ENCODE assay signal across 16 mouse cellular contexts in genomic region chr1:39579139-39579538, GRCm38 (mm10). TPM values are rescaled to one million over a fixed set of nuclear protein-coding genes. Genes with fewer than 3 reads are reported as not detected.
A peak's percentile ranks its signal among the peaks of the same experiment; 100 is the strongest.
DNase-seq lines count a peak whose midpoint lies in the region; ATAC-seq and TF ChIP-seq lines count a peak whose summit lies in the region.
"Had no signal": no experiment of that assay in that cellular context is flagged by ENCODE, and none has a peak within 500 bp of the region (broad histone marks: within the 10 kb centered on the region; RNA-seq: fewer than 3 reads in every experiment).

No protein-coding gene starts in this region.

- no peak for TF ChIP-seq POLR2A in liver, adult 2 months (IDR thresholded peaks at IDR 0.05; ENCODE audit: extremely low read depth, insufficient read depth, low read length)
- no peak for TF ChIP-seq POLR2A in small intestine, adult 2 months (IDR thresholded peaks at IDR 0.05; ENCODE audit: low read depth, low read length)

- no peak overlapping the region for H3K9ac ChIP-seq in liver, adult 2 months (ENCODE audit: low read depth, low read length)
- H3K9ac ChIP-seq in liver, embryonic 12.5 days = no peak overlapping the region
- H3K9ac ChIP-seq: forebrain, postnatal 0 days; hindbrain, embryonic 15.5 days; neural tube, embryonic 12.5 days had no signal

- no peaks in the 10 kb centered on the region for H3K36me3 ChIP-seq in liver, adult 2 months (ENCODE audit: control insufficient read depth, insufficient read depth, low read length)
- no peaks in the 10 kb centered on the region for H3K36me3 ChIP-seq in liver, embryonic 12.5 days
- no peaks in the 10 kb centered on the region for H3K36me3 ChIP-seq in small intestine, adult 2 months (ENCODE audit: control insufficient read depth, insufficient read depth, low read length)
- H3K36me3 ChIP-seq: hindbrain, embryonic 15.5 days; neural tube, embryonic 12.5 days had no signal

- H3K79me2 ChIP-seq in liver, adult 2 months (ENCODE audit: control insufficient read depth, insufficient read depth, low read length) = peaks cover 13% of the 10 kb centered on the region; the same call in 1 of the 2 replicates

- peak overlapping the region; percentile 64; the same call in 1 of the 2 replicates for H3K27ac ChIP-seq in liver, adult 2 months (replicated peaks; ENCODE audit: insufficient read depth, low read depth, low read length)
- no peak overlapping the region for H3K27ac ChIP-seq in liver, embryonic 12.5 days
- H3K27ac ChIP-seq in brown adipose tissue, adult 24 weeks (replicated peaks; ENCODE audit: low read depth, low read length) = peak overlapping the region; percentile 66; the same call in 1 of the 2 replicates
- H3K27ac ChIP-seq in small intestine, adult 2 months (ENCODE audit: insufficient read depth, low read depth, low read length) = peak overlapping the region; percentile 37; the same call in 1 of the 2 replicates
- H3K27ac ChIP-seq: hindbrain, embryonic 15.5 days; left cerebral cortex, adult 2 months; neural tube, embryonic 12.5 days had no signal

- no peak for TF ChIP-seq CTCF in liver, adult 2 months (IDR thresholded peaks at IDR 0.05; ENCODE audit: low read depth, low read length)
- TF ChIP-seq CTCF in small intestine, adult 2 months (IDR thresholded peaks at IDR 0.05; ENCODE audit: extremely low read depth, insufficient read length, insufficient replicate concordance, low read depth, low read length) = no peak

- no peak overlapping the region for H3K4me2 ChIP-seq in liver, embryonic 12.5 days
- H3K4me2 ChIP-seq: hindbrain, embryonic 15.5 days; neural tube, embryonic 12.5 days had no signal

- no peaks in the 10 kb centered on the region for H3K9me3 ChIP-seq in liver, embryonic 12.5 days (replicated peaks)
- H3K9me3 ChIP-seq: hindbrain, embryonic 15.5 days; neural tube, embryonic 12.5 days had no signal

- H3K27me3 ChIP-seq in liver, adult 2 months (ENCODE audit: control insufficient read depth, insufficient read depth, low read length) = no peaks in the 10 kb centered on the region
- no peaks in the 10 kb centered on the region; the same call in 1 of the 2 replicates for H3K27me3 ChIP-seq in liver, embryonic 12.5 days (replicated peaks)
- no peaks in the 10 kb centered on the region for H3K27me3 ChIP-seq in small intestine, adult 2 months (ENCODE audit: control insufficient read depth, insufficient read depth, low read length)
- H3K27me3 ChIP-seq: hindbrain, embryonic 15.5 days; neural tube, embryonic 12.5 days had no signal

- no peak for DNase-seq in liver, adult 2 months (ENCODE audit: extremely low read depth, low read depth, low spot score)
- peak; percentile 46 for DNase-seq in lung, postnatal 25 days (ENCODE audit: low spot score)
- no peak for DNase-seq in adrenal gland, postnatal 14 days
- DNase-seq in adrenal gland, postnatal 4 days (ENCODE audit: low spot score in 2 of 2) = no peak
- DNase-seq in adrenal gland, adult 8-10 months = no peak
- DNase-seq: cerebellum, adult 18-20 months; forebrain, postnatal 0 days; gastrocnemius, postnatal 14 days; midbrain, embryonic 14.5 days; spleen, adult 18-20 months had no signal

- no peak overlapping the region for H3K4me3 ChIP-seq in liver, adult 2 months (ENCODE audit: insufficient read depth, low read depth, low read length)
- no peak overlapping the region for H3K4me3 ChIP-seq in liver, embryonic 12.5 days
- H3K4me3 ChIP-seq in brown adipose tissue, adult 24 weeks (ENCODE audit: insufficient read depth, low read depth, low read length) = no peak overlapping the region
- H3K4me3 ChIP-seq in small intestine, adult 2 months (ENCODE audit: low read depth, low read length) = no peak overlapping the region
- H3K4me3 ChIP-seq: hindbrain, embryonic 15.5 days; left cerebral cortex, adult 2 months; neural tube, embryonic 12.5 days had no signal

- peaks cover 21% of the 10 kb centered on the region for H3K4me1 ChIP-seq in liver, adult 2 months (ENCODE audit: control insufficient read depth, insufficient read depth, low read length)
- H3K4me1 ChIP-seq in liver, embryonic 12.5 days = peaks cover 30% of the 10 kb centered on the region
- no peaks in the 10 kb centered on the region for H3K4me1 ChIP-seq in brown adipose tissue, adult 24 weeks (ENCODE audit: control insufficient read depth, insufficient read depth, insufficient read length, low read length)
- peaks cover 3% of the 10 kb centered on the region; the same call in 1 of the 2 replicates for H3K4me1 ChIP-seq in small intestine, adult 2 months (ENCODE audit: control insufficient read depth, insufficient read depth, insufficient read length, low read length)

- no peak for ATAC-seq in liver, embryonic 12.5 days
- ATAC-seq: forebrain, postnatal 0 days had no signal

- 77% methylated on average over 6 of the region's 6 CpGs for WGBS in liver, adult 2 months
- WGBS in liver, embryonic 12.5 days (ENCODE audit: insufficient replicate concordance) = 26% methylated on average over 6 of the region's 6 CpGs
- 74% methylated on average over 6 of the region's 6 CpGs for WGBS in small intestine, adult 2 months

RNA-seq across cellular contexts. Expression of gene Rnf149, which starts 1.9 kb away (rescaled TPM):
- 83.6 and 84.2 TPM in 2 replicates for total RNA-seq in liver, adult 2 months (2014; rRNA removed)
- 58.9 and 66.0 TPM in 2 replicates for polyA plus RNA-seq in liver, adult 2 months (2012; rRNA removed)
- 25.6 and 27.3 TPM in 2 replicates for polyA plus RNA-seq in liver, embryonic 12.5 days (2016; fragmentation: Nextera tagmentation; extraction: Ambion mirVana)
- 13.2 and 17.6 TPM in 2 replicates for polyA plus RNA-seq in brown adipose tissue, adult 24 weeks (2012; ENCODE audit: insufficient read depth, insufficient read length, missing spikeins)
- polyA plus RNA-seq in small intestine, adult 2 months (2012; rRNA removed) = 13.2 and 15.6 TPM in 2 replicates
- total RNA-seq in adrenal gland, postnatal 14 days (2021) = 38.4 and 40.1 TPM in 2 replicates
- 10 to 100 TPM; 49.6 to 57.4 TPM for total RNA-seq in adrenal gland, postnatal 4 days (2021)
- 10 to 100 TPM; 42.9 to 56.9 (median 49.2) TPM for total RNA-seq in adrenal gland, adult 8-10 months (2022)

RNA-seq across cellular contexts. Expression of gene Cnot11, which starts 44.3 kb away (rescaled TPM):
- total RNA-seq in liver, adult 2 months (2014; rRNA removed) = 6.8 and 7.7 TPM in 2 replicates
- polyA plus RNA-seq in liver, adult 2 months (2012; rRNA removed) = 9.3 and 9.9 TPM in 2 replicates
- 17.2 and 20.0 TPM in 2 replicates for polyA plus RNA-seq in liver, embryonic 12.5 days (2016; fragmentation: Nextera tagmentation; extraction: Ambion mirVana)
- polyA plus RNA-seq in brown adipose tissue, adult 24 weeks (2012; ENCODE audit: insufficient read depth, insufficient read length, missing spikeins) = 9.6 and 10.3 TPM in 2 replicates
- polyA plus RNA-seq in small intestine, adult 2 months (2012; rRNA removed) = 11.7 and 18.8 TPM in 2 replicates
- total RNA-seq in adrenal gland, postnatal 14 days (2021) = 17.4 and 20.4 TPM in 2 replicates
- 10 to 100 TPM; 26.3 to 28.7 TPM for total RNA-seq in adrenal gland, postnatal 4 days (2021)
- total RNA-seq in adrenal gland, adult 8-10 months (2022) = 10 to 100 TPM; 20.6 to 25.8 (median 22.9) TPM
